Mouse (Mus musculus): ENCODE results near the gene Acvr1b. TPM values are rescaled to one million over a fixed set of nuclear protein-coding genes. Genes with fewer than 3 reads are reported as not detected.

Gene Acvr1b
- polyA plus RNA-seq, 1 experiment from 2014 or later = 22.4 TPM

DNA sequence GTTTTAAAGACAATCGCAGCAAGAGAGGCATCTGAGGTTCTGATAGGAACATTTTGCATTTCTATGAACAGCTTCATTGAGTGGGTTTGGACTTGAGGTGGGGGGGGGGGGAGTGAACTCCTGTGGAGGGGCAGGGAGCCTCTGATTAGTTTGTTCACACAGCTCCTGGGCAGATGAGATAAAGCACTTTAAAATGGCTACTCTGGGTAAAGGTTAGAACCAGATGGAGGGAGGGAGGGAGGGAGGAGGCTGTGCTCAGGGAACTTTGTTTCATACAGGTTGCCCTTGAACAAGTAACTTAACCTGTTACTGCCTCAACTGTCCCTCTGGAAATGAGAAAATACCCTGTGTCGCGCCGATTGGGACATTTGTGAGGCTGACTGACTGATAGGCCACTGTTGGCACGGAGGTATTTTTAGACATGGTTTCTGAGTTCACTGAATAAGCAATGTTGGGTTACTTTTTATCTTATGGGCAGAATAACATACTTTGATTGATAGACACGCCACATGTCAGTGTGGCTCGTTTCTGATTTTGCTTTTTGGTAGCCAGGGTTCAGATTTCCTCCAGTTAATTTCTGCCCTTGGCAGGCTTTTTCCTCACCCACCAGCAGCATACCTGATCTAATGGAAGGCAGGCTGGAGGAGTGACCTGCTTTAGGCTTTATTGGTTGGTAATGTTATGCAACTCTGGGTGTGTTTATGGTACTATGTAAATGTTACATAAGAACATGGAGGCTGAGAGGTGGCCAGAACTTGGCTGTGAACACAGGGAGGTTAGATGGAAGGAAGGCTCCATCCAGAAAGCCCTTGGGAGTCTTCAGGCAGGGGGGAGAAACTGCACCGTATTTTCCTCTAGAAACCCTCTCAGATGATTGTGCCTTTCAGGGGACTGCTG is 3.2 kb downstream of the Acvr1b start:
- no peak overlapping the region for H3K4me3 ChIP-seq (ENCODE audit: low read length)
- no peak for ATAC-seq
- no peak overlapping the region for H3K27ac ChIP-seq (ENCODE audit: low read depth, low read length)
- no peaks in the 10 kb centered on the region for H3K9me3 ChIP-seq (ENCODE audit: control insufficient read depth, low read length)
- WGBS = 61% methylated on average over 8 of the region's 8 CpGs
- no peaks in the 10 kb centered on the region for H3K27me3 ChIP-seq (replicated peaks; ENCODE audit: control insufficient read depth, insufficient read depth, low read length)
- peak overlapping the region; percentile 29 for H3K4me2 ChIP-seq (ENCODE audit: low read length)
- H3K4me1 ChIP-seq (ENCODE audit: control insufficient read depth, insufficient read depth, low read depth, low read length) = peaks cover 36% of the 10 kb centered on the region
- no peak overlapping the region for H3K9ac ChIP-seq (ENCODE audit: low read depth, low read length)
- no peaks in the 10 kb centered on the region for H3K36me3 ChIP-seq (ENCODE audit: control insufficient read depth, insufficient read depth, low read length)

DNA sequence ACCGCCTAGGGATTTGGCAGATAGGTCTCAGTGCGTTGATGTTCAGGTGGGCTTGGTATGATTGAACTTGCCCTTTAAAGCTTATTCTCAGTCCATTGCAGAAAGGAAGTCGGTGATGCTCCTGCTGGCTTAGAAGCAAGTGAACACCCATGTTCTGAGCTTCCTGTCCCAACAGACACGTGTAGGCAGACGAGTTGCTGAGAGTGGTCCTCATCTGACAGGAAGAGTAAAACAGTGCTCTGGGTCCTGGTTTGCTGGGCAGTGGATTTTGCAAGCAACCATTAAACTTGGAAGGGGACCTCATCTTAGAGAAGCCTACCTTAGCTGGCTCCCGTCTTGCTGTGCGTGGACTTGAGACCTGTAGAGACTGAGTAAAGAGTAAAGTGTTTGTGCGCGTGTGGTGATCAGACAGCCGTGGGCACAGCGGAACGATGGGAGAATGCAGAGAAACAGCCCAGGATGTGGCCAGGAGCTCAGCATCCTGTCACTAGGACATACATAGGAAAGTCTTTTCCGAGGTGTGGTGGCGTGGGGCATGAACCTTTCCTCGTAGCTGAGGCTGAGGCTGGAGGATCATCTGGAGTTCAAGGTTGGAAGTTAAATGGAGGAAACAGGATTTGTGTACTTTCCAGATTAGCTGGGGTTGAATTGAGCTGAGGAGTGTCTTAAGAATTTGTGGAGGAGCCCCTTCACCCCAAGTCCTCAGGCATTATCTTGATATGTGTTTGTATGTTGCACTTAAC is 6.7 kb downstream of the Acvr1b start:
- H3K36me3 ChIP-seq (ENCODE audit: control insufficient read depth, insufficient read depth, low read length) = peaks cover 1% of the 10 kb centered on the region; the same call in 1 of the 2 replicates
- H3K9me3 ChIP-seq (ENCODE audit: control insufficient read depth, low read length) = no peaks in the 10 kb centered on the region
- H3K4me1 ChIP-seq (ENCODE audit: control insufficient read depth, insufficient read depth, low read depth, low read length) = peaks cover 38% of the 10 kb centered on the region
- WGBS = 78% methylated on average over 15 of the region's 15 CpGs
- no peaks in the 10 kb centered on the region for H3K27me3 ChIP-seq (replicated peaks; ENCODE audit: control insufficient read depth, insufficient read depth, low read length)
- H3K27ac ChIP-seq (ENCODE audit: low read depth, low read length) = no peak overlapping the region
- no peak overlapping the region for H3K9ac ChIP-seq (ENCODE audit: low read depth, low read length)
- no peak overlapping the region for H3K4me2 ChIP-seq (ENCODE audit: low read length)
- H3K4me3 ChIP-seq (ENCODE audit: low read length) = no peak overlapping the region
- no peak for ATAC-seq

DNA sequence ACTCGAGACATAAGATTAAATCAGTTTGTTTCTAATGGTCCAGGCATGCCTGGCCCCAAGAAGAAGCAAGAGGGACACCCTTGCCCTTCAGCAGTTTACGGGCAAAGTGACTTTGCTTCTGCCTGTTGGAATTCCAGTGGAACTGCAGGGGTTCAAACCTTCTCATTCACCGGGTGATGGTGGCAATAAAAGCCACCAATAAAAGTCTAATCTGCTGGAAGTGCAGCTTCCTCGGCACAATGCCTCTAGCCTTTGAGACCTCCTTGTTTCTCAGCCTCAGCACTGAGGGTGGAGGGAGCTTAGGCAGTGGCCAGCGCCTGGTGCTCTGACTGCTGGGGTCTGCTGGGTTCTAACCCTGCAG is 7.2 kb downstream of the Acvr1b start:
- Histone ChIP-seq H3K4me3 (ENCODE audit: low read length) (no peak overlapping the region), H3K27ac (ENCODE audit: low read depth, low read length) (no peak overlapping the region), H3K4me1 (ENCODE audit: control insufficient read depth, insufficient read depth, low read depth, low read length) (peaks cover 35% of the 10 kb centered on the region), H3K4me2 (ENCODE audit: low read length) (no peak overlapping the region), H3K27me3 (replicated peaks; ENCODE audit: control insufficient read depth, insufficient read depth, low read length) (no peaks in the 10 kb centered on the region), H3K9ac (ENCODE audit: low read depth, low read length) (no peak overlapping the region), H3K36me3 (ENCODE audit: control insufficient read depth, insufficient read depth, low read length) (peaks cover 3% of the 10 kb centered on the region; the same call in 1 of the 2 replicates), H3K9me3 (ENCODE audit: control insufficient read depth, low read length) (no peaks in the 10 kb centered on the region)
- ATAC-seq = no peak
- 31% methylated on average over 5 of the region's 5 CpGs for WGBS

DNA sequence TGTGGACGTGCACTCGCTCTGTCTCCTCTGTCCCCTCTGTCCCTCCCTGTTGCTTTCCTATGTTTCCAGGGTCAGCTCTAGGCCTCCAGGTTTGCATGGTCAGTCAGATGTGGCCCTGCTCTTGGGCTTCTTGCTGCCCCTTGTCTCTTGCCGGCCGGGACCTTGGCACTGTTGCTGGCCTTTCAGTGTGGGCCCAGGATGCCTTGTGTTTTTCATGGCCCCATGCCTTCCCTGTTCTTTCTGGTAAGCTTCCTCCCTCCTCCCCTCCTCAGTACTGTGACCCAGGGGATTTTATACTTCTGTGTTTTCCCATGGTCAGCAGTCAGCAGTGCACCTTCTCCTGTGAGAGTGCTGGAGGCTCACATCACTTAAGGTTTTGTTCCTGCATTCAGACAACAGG is 7.6 kb downstream of the Acvr1b start:
- H3K27me3 ChIP-seq (replicated peaks; ENCODE audit: control insufficient read depth, insufficient read depth, low read length) = no peaks in the 10 kb centered on the region
- peaks cover 3% of the 10 kb centered on the region; the same call in 1 of the 2 replicates for H3K36me3 ChIP-seq (ENCODE audit: control insufficient read depth, insufficient read depth, low read length)
- WGBS = 15% methylated on average over 4 of the region's 4 CpGs
- H3K4me2 ChIP-seq (ENCODE audit: low read length) = no peak overlapping the region
- no peak for ATAC-seq
- no peaks in the 10 kb centered on the region for H3K9me3 ChIP-seq (ENCODE audit: control insufficient read depth, low read length)
- no peak overlapping the region for H3K4me3 ChIP-seq (ENCODE audit: low read length)
- no peak overlapping the region for H3K9ac ChIP-seq (ENCODE audit: low read depth, low read length)
- H3K4me1 ChIP-seq (ENCODE audit: control insufficient read depth, insufficient read depth, low read depth, low read length) = peaks cover 31% of the 10 kb centered on the region
- no peak overlapping the region for H3K27ac ChIP-seq (ENCODE audit: low read depth, low read length)

GRCm38 (mm10) chr15:101182676-101183075 is 8.8 kb downstream of the Acvr1b start:
- no peak overlapping the region for H3K27ac ChIP-seq (ENCODE audit: low read depth, low read length)
- 37% methylated on average over 5 of the region's 5 CpGs for WGBS
- ATAC-seq = no peak
- peaks cover 21% of the 10 kb centered on the region for H3K4me1 ChIP-seq (ENCODE audit: control insufficient read depth, insufficient read depth, low read depth, low read length)
- no peaks in the 10 kb centered on the region for H3K9me3 ChIP-seq (ENCODE audit: control insufficient read depth, low read length)
- no peaks in the 10 kb centered on the region for H3K27me3 ChIP-seq (replicated peaks; ENCODE audit: control insufficient read depth, insufficient read depth, low read length)
- no peak overlapping the region for H3K4me3 ChIP-seq (ENCODE audit: low read length)
- H3K4me2 ChIP-seq (ENCODE audit: low read length) = no peak overlapping the region
- peaks cover 3% of the 10 kb centered on the region; the same call in 1 of the 2 replicates for H3K36me3 ChIP-seq (ENCODE audit: control insufficient read depth, insufficient read depth, low read length)
- no peak overlapping the region for H3K9ac ChIP-seq (ENCODE audit: low read depth, low read length)

DNA sequence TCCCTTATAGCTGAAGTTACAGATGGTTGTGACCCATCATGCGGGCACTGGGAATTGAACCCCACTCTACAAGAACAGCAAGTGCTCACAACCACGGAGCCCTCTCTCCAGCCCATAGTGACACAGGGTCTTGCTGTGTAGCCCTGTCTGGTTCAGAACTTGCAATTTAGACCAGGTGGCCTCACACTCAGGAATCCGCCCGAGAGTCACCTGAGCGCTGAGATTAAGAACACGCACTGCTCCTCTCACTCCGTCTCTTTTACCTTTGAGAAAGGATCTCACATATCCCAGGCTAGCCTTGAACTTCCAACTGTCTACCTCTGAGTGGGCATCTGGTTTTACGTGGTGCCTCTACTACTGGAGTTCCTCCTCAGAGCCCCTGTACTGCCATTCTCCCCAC is 10.4 kb downstream of the Acvr1b start:
- Histone ChIP-seq H3K4me3 (ENCODE audit: low read length) (no peak overlapping the region), H3K9ac (ENCODE audit: low read depth, low read length) (no peak overlapping the region), H3K27me3 (replicated peaks; ENCODE audit: control insufficient read depth, insufficient read depth, low read length) (no peaks in the 10 kb centered on the region), H3K36me3 (ENCODE audit: control insufficient read depth, insufficient read depth, low read length) (peaks cover 3% of the 10 kb centered on the region; the same call in 1 of the 2 replicates), H3K27ac (ENCODE audit: low read depth, low read length) (no peak overlapping the region), H3K4me1 (ENCODE audit: control insufficient read depth, insufficient read depth, low read depth, low read length) (peaks cover 14% of the 10 kb centered on the region), H3K4me2 (ENCODE audit: low read length) (no peak overlapping the region), H3K9me3 (ENCODE audit: control insufficient read depth, low read length) (no peaks in the 10 kb centered on the region)
- 98% methylated on average over 8 of the region's 8 CpGs for WGBS
- ATAC-seq = no peak

- Histone ChIP-seq H3K36me3 (ENCODE audit: control insufficient read depth, insufficient read depth, low read length) (peaks cover 3% of the 10 kb centered on the region; the same call in 1 of the 2 replicates), H3K27me3 (replicated peaks; ENCODE audit: control insufficient read depth, insufficient read depth, low read length) (no peaks in the 10 kb centered on the region), H3K4me3 (ENCODE audit: low read length) (no peak overlapping the region), H3K4me2 (ENCODE audit: low read length) (no peak overlapping the region), H3K9me3 (ENCODE audit: control insufficient read depth, low read length) (no peaks in the 10 kb centered on the region), H3K27ac (ENCODE audit: low read depth, low read length) (no peak overlapping the region), H3K4me1 (ENCODE audit: control insufficient read depth, insufficient read depth, low read depth, low read length) (peaks cover 14% of the 10 kb centered on the region), H3K9ac (ENCODE audit: low read depth, low read length) (no peak overlapping the region)
- ATAC-seq = no peak
- WGBS = 95% methylated on average over 3 of the region's 3 CpGs
Observed at GRCm38 (mm10) chr15:101185549-101185948, 11.7 kb downstream of the Acvr1b start.

GRCm38 (mm10) chr15:101187907-101188306 is 14.0 kb downstream of the Acvr1b start:
- Histone ChIP-seq H3K27ac (ENCODE audit: low read depth, low read length) (no peak overlapping the region), H3K4me2 (ENCODE audit: low read length) (no peak overlapping the region), H3K36me3 (ENCODE audit: control insufficient read depth, insufficient read depth, low read length) (peaks cover 3% of the 10 kb centered on the region; the same call in 1 of the 2 replicates), H3K27me3 (replicated peaks; ENCODE audit: control insufficient read depth, insufficient read depth, low read length) (no peaks in the 10 kb centered on the region), H3K9me3 (ENCODE audit: control insufficient read depth, low read length) (no peaks in the 10 kb centered on the region), H3K4me3 (ENCODE audit: low read length) (no peak overlapping the region), H3K9ac (ENCODE audit: low read depth, low read length) (no peak overlapping the region), H3K4me1 (ENCODE audit: control insufficient read depth, insufficient read depth, low read depth, low read length) (peaks cover 17% of the 10 kb centered on the region)
- WGBS = 86% methylated on average over 5 of the region's 5 CpGs
- ATAC-seq = no peak

All from hindbrain, embryonic 16.5 days (tissue).